Mouse (Mus musculus) small intestine, adult 2 months (tissue): ENCODE results near the gene Dnm1l.

ENCODE experiments used
- CTCF ChIP-seq: fragments of 200-500 bp; IDR thresholded peaks from 2 replicates; pipeline ENCODE4 v1.5.1; 2012; ENCODE audit warnings: low read depth, mild to moderate bottlenecking, control low read depth, inconsistent platforms, low read length, moderate library complexity, mixed read lengths; ENCODE audit not compliant: insufficient replicate concordance, insufficient read length; ENCODE audit errors: extremely low read depth
- POLR2A ChIP-seq: fragments of 200-500 bp; IDR thresholded peaks from 2 replicates; pipeline ENCODE4 v1.6.1; 2012; ENCODE audit warnings: low read depth, mild to moderate bottlenecking, control low read depth, inconsistent platforms, low read length, moderate library complexity

DNA sequence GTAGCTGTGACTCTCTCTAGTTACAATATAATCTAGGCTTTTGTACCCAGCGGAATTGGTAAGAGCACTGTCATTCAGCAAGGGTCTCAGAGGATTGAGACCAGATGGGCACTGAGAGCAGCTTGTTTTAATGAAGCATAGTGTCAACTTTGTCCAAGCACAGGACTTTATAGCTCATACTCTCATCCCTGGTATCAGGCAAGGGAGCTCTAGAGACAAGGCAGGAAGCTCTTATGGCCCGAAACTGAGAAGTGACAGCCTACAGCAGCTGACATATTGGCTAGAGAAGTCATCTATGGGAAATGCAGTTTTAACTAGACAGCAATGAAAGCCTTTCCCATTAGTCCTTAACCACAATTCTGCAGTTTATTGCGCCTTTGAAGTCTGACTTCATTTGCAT, 85.8 kb downstream of the Dnm1l start:
- TF ChIP-seq POLR2A (no peak), CTCF (no peak)
